In the genomic region with DNA sequence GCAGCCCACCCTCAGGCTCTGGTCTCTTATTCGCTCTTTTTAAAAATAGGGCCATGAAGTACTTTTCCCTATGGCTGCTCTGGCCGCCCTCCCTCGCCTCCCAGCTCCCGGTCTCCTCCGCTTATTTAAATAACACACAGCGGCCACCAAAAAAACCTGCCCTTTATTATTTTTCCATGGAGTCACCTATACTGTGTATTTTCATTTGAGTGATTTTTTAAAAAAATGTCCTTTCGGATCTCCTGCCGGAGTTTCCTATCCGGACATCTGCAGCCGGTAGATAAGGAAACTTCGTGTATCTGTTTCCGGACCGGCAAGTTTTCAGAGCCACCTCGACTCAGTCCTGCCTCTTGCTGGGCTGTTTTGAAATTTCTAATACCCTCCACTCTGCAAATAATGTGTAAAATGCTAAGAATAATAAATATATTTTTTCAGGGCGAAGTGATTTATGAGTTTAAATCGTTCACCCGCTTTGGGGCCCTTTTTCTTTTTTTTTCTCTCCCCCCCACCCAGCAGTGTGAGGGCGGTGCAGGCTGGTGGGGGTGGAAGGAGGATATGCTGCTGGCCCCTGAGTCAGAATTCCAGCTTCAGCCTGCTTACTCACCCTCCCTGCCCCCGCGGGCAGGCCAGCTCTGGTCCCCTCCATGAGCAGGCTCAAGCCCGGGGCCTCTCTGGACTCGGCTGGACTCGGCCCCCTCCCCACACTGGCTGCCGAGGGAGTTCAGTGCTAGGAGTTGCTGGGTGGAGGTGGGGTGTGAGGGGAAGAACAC, we compare ENCODE assay signal across 8 mouse cellular contexts. TPM values are rescaled to one million over a fixed set of nuclear protein-coding genes. Genes with fewer than 3 reads are reported as not detected.
DNase-seq lines count a peak whose midpoint lies in the region; ATAC-seq and TF ChIP-seq lines count a peak whose summit lies in the region.

No protein-coding gene starts in this region.

- H3K9ac ChIP-seq in midbrain, embryonic 11.5 days (ENCODE audit: low read length) = peak overlapping the region; percentile 11; the same call in 1 of the 2 replicates

- DNase-seq in MEL-GATA-1-ER (ENCODE audit: extremely low read depth, low read depth) = peak; percentile 90
- DNase-seq in heart, postnatal 14 days = peak; percentile 40 to 59
- peak; percentile 67 for DNase-seq in limb, embryonic 10.5 days (ENCODE audit: low spot score)
- peak; percentile 95 for DNase-seq in midbrain, embryonic 11.5 days (ENCODE audit: low spot score, missing footprints)
- DNase-seq in cerebellum, adult 8-10 months = no peak
- no peak for DNase-seq in spleen, postnatal 4 days (ENCODE audit: low spot score in 2 of 2)

- H3K9me3 ChIP-seq in limb, embryonic 10.5 days (replicated peaks) = no peaks in the 10 kb centered on the region
- H3K9me3 ChIP-seq in midbrain, embryonic 11.5 days (ENCODE audit: control insufficient read depth, low read length) = no peaks in the 10 kb centered on the region

- H3K4me2 ChIP-seq in midbrain, embryonic 11.5 days = no peak overlapping the region

- ATAC-seq in midbrain, embryonic 11.5 days (ENCODE audit: low FRiP score) = no peak; the same call in 1 of the 2 replicates
- ATAC-seq in monocyte, adult 5-6 weeks (replicated peaks; ENCODE audit: insufficient number of reproducible peaks, low FRiP score, low TSS enrichment, poor library complexity, severe bottlenecking) = no peak

- H3K27ac ChIP-seq in cortical plate, adult 2 months (ENCODE audit: insufficient read depth, low read length) = peak overlapping the region; percentile 38; the same call in 1 of the 2 replicates
- H3K27ac ChIP-seq in limb, embryonic 10.5 days = no peak overlapping the region
- no peak overlapping the region for H3K27ac ChIP-seq in midbrain, embryonic 11.5 days (ENCODE audit: low read depth, low read length)

- no peak for TF ChIP-seq CTCF in cortical plate, adult 2 months (IDR thresholded peaks at IDR 0.05; ENCODE audit: extremely low read depth, insufficient read depth, low read length)

- no peak for TF ChIP-seq POLR2A in cortical plate, adult 2 months (IDR thresholded peaks at IDR 0.05; ENCODE audit: extremely low read depth, insufficient read depth, low read length)

- 1% methylated on average over 24 of the region's 24 CpGs for WGBS in limb, embryonic 10.5 days
- WGBS in midbrain, embryonic 11.5 days = 1% methylated on average over 24 of the region's 24 CpGs

- H3K36me3 ChIP-seq in limb, embryonic 10.5 days = no peaks in the 10 kb centered on the region
- H3K36me3 ChIP-seq in midbrain, embryonic 11.5 days (ENCODE audit: control insufficient read depth, insufficient read depth, low read length) = no peaks in the 10 kb centered on the region

- no peaks in the 10 kb centered on the region for H3K4me1 ChIP-seq in cortical plate, adult 2 months (ENCODE audit: control insufficient read depth, insufficient read depth, low read length)
- H3K4me1 ChIP-seq in limb, embryonic 10.5 days = peaks cover 63% of the 10 kb centered on the region
- H3K4me1 ChIP-seq in midbrain, embryonic 11.5 days (ENCODE audit: control insufficient read depth, insufficient read depth, low read length) = peaks cover 18% of the 10 kb centered on the region

- intact Hi-C loops in heart, postnatal 14 days (cut with DNase I) = no loop called here

- peaks cover 100% of the 10 kb centered on the region for H3K27me3 ChIP-seq in limb, embryonic 10.5 days (ENCODE audit: low read depth, poor library complexity, severe bottlenecking)
- H3K27me3 ChIP-seq in midbrain, embryonic 11.5 days (ENCODE audit: control insufficient read depth, insufficient read depth, low read length) = peaks cover 89% of the 10 kb centered on the region

- H3K4me3 ChIP-seq in cortical plate, adult 2 months (ENCODE audit: insufficient read depth, low read length) = no peak overlapping the region
- H3K4me3 ChIP-seq in limb, embryonic 10.5 days = peak overlapping the region; percentile 2; the same call in 1 of the 2 replicates
- no peak overlapping the region for H3K4me3 ChIP-seq in midbrain, embryonic 11.5 days (ENCODE audit: low read depth, low read length)

RNA-seq across cellular contexts. Expression of gene Gata2, which starts 9.4 kb away (rescaled TPM):
- 5.8 and 6.1 TPM in 2 replicates for polyA plus RNA-seq in cortical plate, adult 2 months (2012; rRNA removed)
- total RNA-seq in heart, postnatal 14 days (2021) = 10 to 100 TPM; 21.4 to 23.7 TPM
- polyA plus RNA-seq in limb, embryonic 10.5 days (2016; fragmentation: Nextera tagmentation; extraction: Ambion mirVana) = 6.8 and 9.0 TPM in 2 replicates
- polyA plus RNA-seq in midbrain, embryonic 11.5 days (2014; fragmentation: Nextera tagmentation; extraction: Ambion mirVana) = 26.6 and 28.6 TPM in 2 replicates
- 15.4 to 30.8 TPM (median 28.8 TPM) in 3 replicates for total RNA-seq in monocyte, adult 5-6 weeks (2017)

RNA-seq across cellular contexts. Expression of gene Dnajb8, which starts 19.0 kb away (rescaled TPM):
- polyA plus RNA-seq in cortical plate, adult 2 months (2012; rRNA removed) = not detected in 2 replicates
- total RNA-seq in heart, postnatal 14 days (2021) = not detected
- not detected in 2 replicates for polyA plus RNA-seq in limb, embryonic 10.5 days (2016; fragmentation: Nextera tagmentation; extraction: Ambion mirVana)
- polyA plus RNA-seq in midbrain, embryonic 11.5 days (2014; fragmentation: Nextera tagmentation; extraction: Ambion mirVana) = not detected in 2 replicates
- 1.4 TPM in 1 of 3 replicates, not detected in the others for total RNA-seq in monocyte, adult 5-6 weeks (2017)

Comparison
In these comparisons a context has a peak if more than half of its experiments do, and no peak if none do; other contexts are left out.
1. DNase-seq: peak in MEL-GATA-1-ER (single experiment), heart, postnatal 14 days (2 of 2), limb, embryonic 10.5 days (single experiment) and midbrain, embryonic 11.5 days (single experiment); none in cerebellum, adult 8-10 months (single experiment) and spleen, postnatal 4 days (0 of 2).